Mouse (Mus musculus) kidney, embryonic 14.5 days (tissue): ENCODE measurements around the gene Rps11. TPM values are rescaled to one million over a fixed set of nuclear protein-coding genes. Genes with fewer than 3 reads are reported as not detected.
"Not testable (repeated sequence)": the region's sequence is repeated elsewhere in the genome, so short reads cannot be mapped to it uniquely, and the experiment has no call there.

Experiments
- ATAC-seq: fragments of 200-750 bp; cut with Nextera tagmentation; 2 replicates; pipeline ENCODE4 v1.8.0; 2017; ENCODE audit warnings: moderate number of reproducible peaks, mild to moderate bottlenecking, moderate TSS enrichment, moderate library complexity; ENCODE audit not compliant: low FRiP score, low TSS enrichment
- H3K27ac ChIP-seq: fragments of 300-500 bp; sonication (generic); 2 replicates; pipeline ENCODE4 v1.5.1; 2014; ENCODE audit warnings: low read depth, mild to moderate bottlenecking, low read length, moderate library complexity, mixed read lengths
- H3K27me3 ChIP-seq: fragments of 300-500 bp; sonication (generic); 2 replicates; pipeline ENCODE4 v1.6.1; 2014; ENCODE audit warnings: mild to moderate bottlenecking, low read length; ENCODE audit not compliant: control insufficient read depth, insufficient read depth
- H3K36me3 ChIP-seq: fragments of 300-500 bp; sonication (generic); 2 replicates; pipeline ENCODE4 v1.6.1; 2014; ENCODE audit warnings: low read length, mixed read lengths; ENCODE audit not compliant: control insufficient read depth, insufficient read depth
- H3K4me1 ChIP-seq: fragments of 300-500 bp; sonication (generic); 2 replicates; pipeline ENCODE4 v1.6.1; 2014; ENCODE audit warnings: low read length, mixed read lengths; ENCODE audit not compliant: control insufficient read depth, insufficient read depth
- H3K4me2 ChIP-seq: fragments of 300-500 bp; sonication (generic); replicated peaks from 2 replicates; pipeline ENCODE4 v1.6.1; 2014; ENCODE audit warnings: low read depth, mild to moderate bottlenecking, low read length
- H3K4me3 ChIP-seq: fragments of 300-500 bp; sonication (generic); 2 replicates; pipeline ENCODE4 v1.5.1; 2014; ENCODE audit warnings: mild to moderate bottlenecking, low read length
- H3K9ac ChIP-seq: fragments of 300-500 bp; sonication (generic); 2 replicates; pipeline ENCODE4 v1.6.1; 2014; ENCODE audit warnings: low read depth, mild to moderate bottlenecking, low read length, moderate library complexity
- H3K9me3 ChIP-seq: fragments of 300-500 bp; sonication (generic); 2 replicates; pipeline ENCODE4 v1.6.1; 2016; ENCODE audit warnings: low read length; ENCODE audit not compliant: control insufficient read depth
- WGBS: fragments of 180-500 bp; shearing (Covaris S2); extraction: QIAGEN DNeasy Blood & Tissue Kit; methylation state at CpG from one replicate; pipeline ENCODE4 v1.1.7; 2014; 5-methylcytosine and 5-hydroxymethylcytosine counted together
- polyA plus RNA-seq: library from polyadenylated mRNA; unstranded; fragments of >200 nt; fragmentation: Nextera tagmentation; extraction: Ambion mirVana; gene quantifications from 2 replicates; pipeline ENCODE4 v1.2.1, GENCODE M21; 2014

Rps11 gene
- polyA plus RNA-seq, result 1,882 and 1,923 TPM in 2 replicates

- under 1% methylated on average over 59 of the region's 59 CpGs for WGBS
- H3K4me3 ChIP-seq, result peak within 1 kb of the TSS; percentile 99
- ATAC-seq, result peak; percentile 81
- no peaks in the 10 kb centered on the region for H3K9me3 ChIP-seq
- peak within 1 kb of the TSS; percentile 65 for H3K4me2 ChIP-seq
- H3K4me1 ChIP-seq, result peaks cover 32% of the 10 kb centered on the region
- H3K36me3 ChIP-seq, result peaks cover 65% of the 10 kb centered on the region
- peak within 1 kb of the TSS; percentile 90 for H3K27ac ChIP-seq
- no peaks in the 10 kb centered on the region for H3K27me3 ChIP-seq
- H3K9ac ChIP-seq, result peak within 1 kb of the TSS; percentile 99
Measured at GRCm38 (mm10) chr7:45124224-45125143, at the start of gene Rps11. TSS of gene Rps11 (minus strand) at chr7:45124439.

- 76% methylated on average over 1 of the region's 1 CpGs for WGBS
Measured at GRCm38 (mm10) chr7:45173772-45174171, 49.5 kb upstream of the Rps11 start.

GRCm38 (mm10) chr7:45172974-45173373, 48.7 kb upstream of the Rps11 start:
- Histone ChIP-seq H3K27me3 (peaks cover 61% of the 10 kb centered on the region), H3K9me3 (peaks cover 20% of the 10 kb centered on the region), H3K4me2 (no peak overlapping the region), H3K27ac (no peak overlapping the region), H3K4me3 (no peak overlapping the region), H3K36me3 (no peaks in the 10 kb centered on the region), H3K9ac (no peak overlapping the region), H3K4me1 (peaks cover 5% of the 10 kb centered on the region; the same call in 1 of the 2 replicates)
- WGBS, result 62% methylated on average over 7 of the region's 7 CpGs
- no peak for ATAC-seq

More at GRCm38 (mm10) chr7:45173772-45174171, 49.5 kb upstream of the Rps11 start:
- Histone ChIP-seq H3K27me3 (peaks cover 61% of the 10 kb centered on the region), H3K9me3 (peaks cover 18% of the 10 kb centered on the region)
- not testable (repeated sequence) for H3K4me1 ChIP-seq, H3K36me3 ChIP-seq, H3K9ac ChIP-seq, H3K27ac ChIP-seq, H3K4me3 ChIP-seq, H3K4me2 ChIP-seq, ATAC-seq

- Histone ChIP-seq H3K4me1 (no peaks in the 10 kb centered on the region), H3K9me3 (peaks cover 20% of the 10 kb centered on the region), H3K27me3 (peaks cover 60% of the 10 kb centered on the region), H3K36me3 (no peaks in the 10 kb centered on the region), H3K9ac (no peak overlapping the region), H3K4me2 (no peak overlapping the region), H3K27ac (no peak overlapping the region), H3K4me3 (no peak overlapping the region)
- no peak for ATAC-seq
- WGBS, result 91% methylated on average over 3 of the region's 3 CpGs
Measured at GRCm38 (mm10) chr7:45169495-45169894, 45.3 kb upstream of the Rps11 start.

GRCm38 (mm10) chr7:45168656-45169055, 44.4 kb upstream of the Rps11 start:
- peaks cover 62% of the 10 kb centered on the region for H3K27me3 ChIP-seq
- no peak overlapping the region for H3K4me3 ChIP-seq
- WGBS, result 6% methylated on average over 24 of the region's 24 CpGs
- no peak overlapping the region for H3K9ac ChIP-seq
- H3K9me3 ChIP-seq, result peaks cover 20% of the 10 kb centered on the region
- H3K4me1 ChIP-seq, result peaks cover 3% of the 10 kb centered on the region; the same call in 1 of the 2 replicates
- no peaks in the 10 kb centered on the region for H3K36me3 ChIP-seq
- ATAC-seq, result no peak
- no peak overlapping the region for H3K4me2 ChIP-seq
- H3K27ac ChIP-seq, result no peak overlapping the region

- Histone ChIP-seq H3K36me3 (no peaks in the 10 kb centered on the region), H3K4me2 (no peak overlapping the region), H3K4me1 (peaks cover 4% of the 10 kb centered on the region; the same call in 1 of the 2 replicates), H3K27ac (no peak overlapping the region), H3K9ac (no peak overlapping the region), H3K27me3 (peaks cover 70% of the 10 kb centered on the region), H3K9me3 (peaks cover 20% of the 10 kb centered on the region), H3K4me3 (no peak overlapping the region)
- 3% methylated on average over 19 of the region's 19 CpGs for WGBS
- ATAC-seq, result no peak
Measured at GRCm38 (mm10) chr7:45167761-45168445, 43.7 kb upstream of the Rps11 start.

GRCm38 (mm10) chr7:45166950-45167401, 42.7 kb upstream of the Rps11 start:
- Histone ChIP-seq H3K9me3 (peaks cover 20% of the 10 kb centered on the region), H3K4me2 (no peak overlapping the region), H3K9ac (no peak overlapping the region)

GRCm38 (mm10) chr7:45165701-45166100, 41.5 kb upstream of the Rps11 start:
- Histone ChIP-seq H3K4me1 (peaks cover 4% of the 10 kb centered on the region), H3K4me3 (no peak overlapping the region), H3K27me3 (peaks cover 71% of the 10 kb centered on the region), H3K4me2 (no peak overlapping the region), H3K27ac (no peak overlapping the region), H3K9ac (no peak overlapping the region), H3K36me3 (peaks cover 2% of the 10 kb centered on the region; the same call in 1 of the 2 replicates), H3K9me3 (peaks cover 20% of the 10 kb centered on the region)
- no peak for ATAC-seq
- WGBS, result 43% methylated on average over 11 of the region's 11 CpGs

More at GRCm38 (mm10) chr7:45166950-45167401, 42.7 kb upstream of the Rps11 start:
- peaks cover 4% of the 10 kb centered on the region; the same call in 1 of the 2 replicates for H3K4me1 ChIP-seq
- no peak for ATAC-seq
- no peak overlapping the region for H3K27ac ChIP-seq
- 22% methylated on average over 7 of the region's 10 CpGs for WGBS
- H3K36me3 ChIP-seq, result no peaks in the 10 kb centered on the region
- H3K27me3 ChIP-seq, result peaks cover 72% of the 10 kb centered on the region
- no peak overlapping the region for H3K4me3 ChIP-seq
